Mouse (Mus musculus) kidney, adult 8-10 months (tissue): Measurements from ENCODE around the gene F11.

Experiments
- DNase-seq, 2 experiments: peaks; one replicate each; pipeline ENCODE4 v3.0.0; 2022

Gene F11

DNA sequence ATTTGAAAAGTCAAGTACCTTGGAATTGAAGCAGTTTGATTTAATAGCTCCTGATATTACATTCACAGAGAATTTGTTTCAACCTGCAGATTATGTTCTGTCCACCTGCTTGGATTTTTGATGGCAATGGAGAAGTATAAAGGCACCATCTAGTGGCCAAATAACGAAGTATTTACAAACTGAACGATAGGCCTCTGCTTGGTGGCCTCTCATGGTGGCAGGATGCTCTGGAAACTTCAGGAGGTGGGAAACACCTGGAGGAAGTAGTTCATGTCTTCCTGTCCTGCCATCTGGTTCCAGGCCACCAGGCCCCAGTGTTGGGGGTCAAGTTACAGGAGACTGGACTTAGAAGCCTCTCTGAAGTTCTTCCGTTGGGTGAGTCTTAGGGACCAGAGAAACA, 23.5 kb downstream of the F11 start:
- peak; percentile 3 to 11 for DNase-seq

DNA sequence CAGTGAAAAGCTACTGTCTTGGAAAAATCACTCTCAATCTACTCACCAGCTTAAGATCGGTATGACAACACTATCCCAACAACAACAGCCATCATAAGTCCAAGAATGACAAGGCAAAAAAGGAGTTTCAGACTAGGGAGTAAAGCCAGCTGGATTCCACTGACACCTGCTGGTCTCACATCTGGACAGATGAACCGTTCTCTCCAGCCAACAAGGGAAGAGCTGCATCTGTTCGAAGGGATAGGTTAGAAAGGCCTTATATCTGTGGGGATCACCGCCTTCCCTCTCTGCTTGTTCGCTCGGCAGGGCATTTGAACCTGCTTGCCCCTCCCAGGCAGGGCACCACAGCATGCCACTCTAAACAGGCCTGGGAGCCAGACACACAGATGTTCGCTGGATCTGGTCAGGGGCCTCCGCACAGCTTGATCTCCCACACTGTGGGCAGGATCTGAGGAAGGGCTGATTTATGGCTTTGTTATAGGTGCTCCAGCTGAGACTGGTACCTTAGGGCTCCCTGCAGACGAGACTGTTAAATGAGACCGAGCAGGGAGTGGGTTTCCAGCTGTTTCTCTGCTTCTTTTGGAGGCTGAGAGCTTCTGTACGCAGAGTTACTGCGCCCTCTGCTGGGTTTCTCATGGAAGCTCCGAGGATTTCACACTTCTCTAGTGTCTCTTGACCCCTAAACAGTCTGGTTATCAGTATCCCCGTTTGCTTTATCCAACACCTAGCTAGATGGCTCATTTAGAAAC, 25.5 kb downstream of the F11 start:
- DNase-seq: peak; percentile 6 to 46

GRCm38 (mm10) chr8:45235228-45235627, 26.6 kb downstream of the F11 start:
- no peak for DNase-seq

GRCm38 (mm10) chr8:45233256-45233655, 28.6 kb downstream of the F11 start:
- DNase-seq: no peak

DNA sequence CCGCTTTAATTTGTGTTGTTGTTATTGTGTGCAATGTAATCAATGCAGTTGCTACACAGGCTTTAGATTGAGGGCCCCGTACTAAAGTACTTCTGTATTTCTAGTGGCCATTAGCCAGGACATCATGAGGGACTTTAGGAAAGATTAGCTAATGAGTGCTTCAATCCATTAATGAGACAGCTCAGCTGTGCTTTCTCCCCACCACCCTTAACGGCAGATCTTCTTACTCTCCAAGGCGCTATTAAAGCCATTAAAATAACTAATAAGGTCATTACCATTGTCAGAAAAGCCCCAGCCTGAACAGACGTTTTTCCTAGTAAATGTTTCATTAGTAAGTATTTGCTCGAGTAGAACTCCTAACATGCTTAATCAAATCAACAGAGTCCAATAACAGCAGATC, 59.4 kb downstream of the F11 start:
- DNase-seq: no peak

GRCm38 (mm10) chr8:45201605-45202004, 60.2 kb downstream of the F11 start:
- no peak for DNase-seq

DNA sequence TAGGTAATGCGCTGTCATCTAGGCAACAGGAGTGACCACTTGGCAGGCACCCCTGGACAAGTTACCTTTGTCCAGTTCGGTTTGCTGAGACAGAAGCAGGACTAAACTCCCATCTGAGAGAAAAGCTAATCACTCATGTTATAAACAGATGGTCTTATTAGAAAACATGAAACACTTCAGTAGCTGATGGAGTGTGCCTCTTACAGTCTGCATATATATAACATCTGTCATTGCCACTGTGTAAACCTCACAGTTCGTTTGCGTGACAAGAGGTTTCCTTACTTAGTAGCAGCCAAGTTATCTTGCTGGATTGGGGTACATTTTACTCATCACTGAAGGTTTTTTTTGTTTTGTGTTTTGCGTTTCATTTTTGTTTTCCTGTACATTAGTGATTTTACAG, 64.5 kb downstream of the F11 start:
- DNase-seq: no peak

- no peak for DNase-seq
Observed at GRCm38 (mm10) chr8:45195954-45196526, 65.8 kb downstream of the F11 start.
